Mouse (Mus musculus) c-Kit-negative CD71-positive TER-119-positive erythroid progenitor cells, embryonic 14.5 days (primary cell): ENCODE measurements around the gene Tnks1bp1.

Experiments
- DNase-seq: peaks from one replicate; pipeline ENCODE4 v3.0.0-alpha.2; 2013; ENCODE audit warnings: low read depth, low spot score

Tnks1bp1 gene

DNA sequence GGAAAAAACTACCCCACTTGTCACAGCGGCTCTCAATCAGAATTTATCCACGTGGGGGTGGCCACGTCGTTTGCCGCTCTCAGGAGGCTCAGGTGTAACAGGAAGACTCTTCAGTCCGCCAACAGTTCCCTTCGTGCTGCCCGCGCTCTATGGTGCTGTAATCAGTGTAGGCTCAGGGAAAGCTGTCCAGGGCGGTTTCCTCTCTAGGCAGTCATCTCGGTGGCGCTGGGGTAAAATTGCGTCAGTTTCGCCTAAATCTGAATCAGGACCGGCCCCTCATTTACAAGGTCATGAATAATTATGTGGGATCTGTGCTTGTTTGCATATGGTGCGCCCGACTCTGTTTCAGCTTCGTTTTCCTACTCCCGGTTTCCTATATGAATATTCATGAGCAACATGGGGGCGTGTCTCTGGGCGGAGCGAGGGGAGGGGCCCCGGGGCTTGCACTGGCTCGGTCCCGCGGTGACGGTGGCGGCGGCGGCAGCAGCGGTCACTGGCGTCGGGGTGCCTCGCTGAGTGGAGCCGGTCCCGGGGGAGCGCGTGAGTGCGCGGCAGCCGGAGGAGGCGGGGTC, at the start of gene Tnks1bp1:
Gene Tnks1bp1 (plus strand): TSS at position 427 of the 572 bp plus-strand sequence.
- DNase-seq: peak; percentile 78

GRCm38 (mm10) chr2:84999486-85000181, 48.2 kb upstream of the Tnks1bp1 start:
- DNase-seq: no peak

- DNase-seq: no peak
These were observed 46.3 kb upstream of the Tnks1bp1 start for GRCm38 (mm10) chr2:85001497-85001896.

DNA sequence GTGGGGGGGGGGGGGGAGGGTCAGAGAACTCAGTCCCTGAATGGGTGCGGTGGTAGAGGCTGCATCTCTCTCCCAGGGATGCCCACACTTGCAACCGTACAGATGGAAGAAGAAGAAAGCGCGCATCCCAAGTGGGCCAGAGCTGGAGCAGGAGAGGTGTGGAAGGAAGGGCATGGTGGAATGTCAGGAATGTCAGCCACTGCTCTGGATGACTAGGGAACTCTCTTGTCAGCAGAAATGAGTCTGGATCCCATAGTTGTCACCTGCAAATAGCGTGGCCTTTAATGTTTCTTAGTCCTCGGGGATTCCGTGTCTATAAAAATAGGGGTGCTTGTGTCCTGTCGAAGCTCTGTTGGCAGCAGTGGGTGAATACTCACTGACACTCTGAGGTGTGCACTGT, 45.2 kb upstream of the Tnks1bp1 start:
- DNase-seq: no peak

DNA sequence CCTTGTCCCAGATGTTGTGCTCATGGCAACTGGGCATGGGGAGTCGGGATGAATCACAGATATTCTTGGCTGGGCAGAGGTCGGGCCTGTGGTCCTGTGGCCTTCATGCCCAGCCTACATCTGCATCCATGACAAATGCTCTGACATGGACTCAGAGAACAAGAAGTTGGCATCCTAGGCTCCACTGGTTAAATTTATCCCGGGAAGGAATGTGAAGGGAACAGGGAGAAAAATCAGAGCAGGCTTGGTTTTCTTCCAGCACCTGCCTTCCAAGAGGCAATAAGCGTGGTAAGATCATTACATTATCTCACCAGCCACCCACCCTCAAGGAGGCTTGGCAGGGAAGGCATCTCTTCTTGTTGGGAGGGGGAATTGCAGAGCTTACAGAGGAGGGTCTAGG, 43.5 kb upstream of the Tnks1bp1 start:
- no peak for DNase-seq

DNA sequence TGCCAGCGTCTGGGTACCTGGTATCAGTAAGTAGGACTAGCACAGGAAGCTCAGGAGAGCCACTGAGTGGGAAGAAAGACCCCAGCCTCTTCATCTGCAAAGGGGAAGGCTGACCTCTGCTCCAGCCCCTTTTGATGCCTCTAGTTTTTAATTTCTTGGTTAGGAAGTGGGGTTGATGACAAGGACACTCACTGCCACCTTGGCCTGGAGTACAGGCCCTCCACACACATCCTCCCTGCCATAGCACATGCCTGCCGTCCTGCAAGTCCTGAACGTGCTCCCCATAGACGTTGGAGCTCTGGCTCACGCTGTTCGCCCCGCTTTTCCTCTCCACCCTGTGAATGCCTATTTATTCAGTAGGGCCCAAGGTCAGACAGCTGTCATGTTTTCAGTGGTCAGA, 41.2 kb upstream of the Tnks1bp1 start:
- DNase-seq: no peak

DNA sequence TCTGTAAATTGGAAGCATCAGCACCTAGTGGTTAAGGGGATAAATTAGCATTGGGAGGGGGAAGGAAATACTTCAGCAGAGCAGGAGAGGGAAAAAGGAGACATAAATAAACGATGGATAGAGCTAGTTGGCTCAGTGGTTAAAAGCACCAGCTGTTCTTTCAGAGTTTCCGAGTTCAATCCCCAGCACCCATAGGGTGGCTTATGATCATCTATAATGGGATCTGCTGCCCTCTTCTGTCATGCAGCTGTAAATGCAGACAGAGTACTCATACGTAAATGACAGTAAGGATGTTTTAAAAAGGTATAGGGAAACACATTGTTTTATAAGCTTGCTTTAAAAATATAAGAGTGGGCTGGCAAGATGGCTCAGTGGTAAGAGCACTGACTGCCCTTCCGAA, 40.1 kb upstream of the Tnks1bp1 start:
- DNase-seq: peak; percentile 43

DNA sequence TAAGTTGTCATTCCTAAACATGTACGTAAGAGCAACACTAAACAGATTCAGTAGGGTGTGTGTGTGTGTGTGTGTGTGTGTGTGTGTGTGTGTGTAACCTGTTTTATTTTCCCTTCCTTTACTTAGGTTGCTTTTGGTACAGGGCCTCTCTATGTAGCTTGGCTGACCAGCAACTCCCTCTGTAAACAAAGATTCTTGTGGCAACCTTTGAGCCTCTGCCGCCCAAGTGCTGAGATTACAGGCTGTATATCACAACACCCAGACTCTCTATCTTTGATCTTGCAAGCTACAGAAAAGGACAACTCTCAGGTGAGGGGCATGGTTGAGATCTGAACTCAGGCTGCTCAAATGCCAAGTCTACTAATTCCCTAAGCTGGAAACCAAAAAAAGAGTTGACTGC, 38.6 kb upstream of the Tnks1bp1 start:
- no peak for DNase-seq

DNA sequence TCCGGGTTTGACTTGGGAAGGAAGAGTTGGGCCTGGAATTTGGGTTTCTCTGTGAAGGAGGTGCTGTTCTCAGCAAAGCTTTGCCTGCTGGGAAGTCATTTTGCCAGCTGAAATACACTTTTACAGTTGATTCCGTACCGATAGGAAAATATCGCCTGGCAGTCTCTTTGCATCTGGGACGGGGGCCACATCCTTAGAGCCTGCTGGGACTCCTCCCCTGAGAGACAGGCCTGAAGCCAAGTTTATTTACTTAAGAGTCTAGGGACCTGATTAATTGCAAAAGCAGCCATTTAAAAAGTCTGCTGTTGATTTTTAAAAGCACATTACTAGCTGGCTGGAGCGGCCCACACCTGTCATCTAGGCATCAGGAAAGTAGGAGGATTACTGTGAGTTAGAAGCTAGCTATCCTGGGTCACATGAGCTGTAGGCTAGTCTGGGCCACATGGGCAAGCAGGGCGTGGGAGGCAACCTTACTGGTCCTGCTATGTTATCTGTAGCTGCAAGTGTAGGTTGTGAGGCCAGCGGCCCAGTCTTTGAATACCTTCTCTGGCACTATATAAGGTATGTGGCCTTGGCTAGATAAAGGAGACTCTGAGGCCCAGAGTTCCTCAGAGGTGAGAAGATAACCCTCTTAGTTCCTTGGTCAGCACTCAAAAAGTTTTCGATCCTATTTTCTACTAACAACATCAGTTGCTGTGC, 35.8 kb upstream of the Tnks1bp1 start:
- peak; percentile 77 for DNase-seq

DNA sequence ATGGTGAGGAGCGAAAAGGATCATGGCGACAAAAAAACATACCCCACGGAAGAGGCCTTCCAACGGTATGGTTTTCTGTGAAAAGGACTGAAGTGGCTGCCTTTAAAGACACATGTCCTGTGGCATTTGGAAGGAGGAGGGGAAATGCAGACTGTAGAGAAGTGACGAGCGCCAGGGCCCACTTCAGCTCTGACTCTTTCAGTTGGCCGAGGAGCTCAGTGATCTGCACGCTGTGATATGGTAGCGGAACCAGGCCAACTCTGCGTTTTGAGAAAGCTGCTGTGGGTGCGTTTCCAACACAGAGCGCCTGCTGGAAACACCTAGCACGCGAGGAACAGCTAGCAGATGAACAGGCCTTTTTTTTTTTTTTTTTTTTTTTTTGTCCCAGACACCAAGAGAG, 35.1 kb upstream of the Tnks1bp1 start:
- DNase-seq: no peak

DNA sequence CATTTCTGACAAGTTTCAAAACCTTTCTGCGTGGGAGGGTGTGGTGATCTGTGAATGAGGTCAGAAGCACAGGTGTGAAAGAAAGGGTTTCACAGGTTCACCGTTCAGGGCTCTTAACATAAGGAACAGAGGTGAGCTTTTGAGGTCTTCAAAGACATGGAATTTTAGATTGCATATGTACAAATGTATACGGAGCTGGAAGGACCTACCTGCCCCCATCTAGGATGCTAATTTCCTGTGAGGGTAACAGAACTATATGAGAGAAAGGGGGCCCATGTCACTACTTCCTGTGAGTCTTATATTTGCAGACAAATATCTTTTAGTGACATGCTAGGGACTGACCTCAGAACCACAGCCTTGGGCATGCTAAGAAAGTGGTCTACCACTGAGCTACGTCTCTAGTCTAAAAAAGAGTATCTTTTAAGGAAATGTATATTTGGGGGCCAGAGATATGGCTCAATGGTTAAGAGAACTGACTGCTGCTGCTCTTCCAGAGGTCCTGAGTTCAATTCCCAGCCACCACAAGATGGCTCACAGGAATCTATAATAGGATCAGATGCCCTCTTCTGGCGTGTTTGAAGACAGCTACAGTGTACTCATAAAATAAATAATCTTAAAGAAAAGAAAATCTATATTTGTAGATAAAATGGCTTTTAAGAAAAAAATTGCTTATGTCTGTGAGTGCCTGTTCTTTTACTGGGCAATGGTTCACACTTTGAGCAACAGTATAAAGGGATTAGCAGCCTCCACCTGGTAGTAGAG, 33.8 kb upstream of the Tnks1bp1 start:
- no peak for DNase-seq

- no peak for DNase-seq
These were observed 33.2 kb upstream of the Tnks1bp1 start for GRCm38 (mm10) chr2:85014588-85014982.

DNA sequence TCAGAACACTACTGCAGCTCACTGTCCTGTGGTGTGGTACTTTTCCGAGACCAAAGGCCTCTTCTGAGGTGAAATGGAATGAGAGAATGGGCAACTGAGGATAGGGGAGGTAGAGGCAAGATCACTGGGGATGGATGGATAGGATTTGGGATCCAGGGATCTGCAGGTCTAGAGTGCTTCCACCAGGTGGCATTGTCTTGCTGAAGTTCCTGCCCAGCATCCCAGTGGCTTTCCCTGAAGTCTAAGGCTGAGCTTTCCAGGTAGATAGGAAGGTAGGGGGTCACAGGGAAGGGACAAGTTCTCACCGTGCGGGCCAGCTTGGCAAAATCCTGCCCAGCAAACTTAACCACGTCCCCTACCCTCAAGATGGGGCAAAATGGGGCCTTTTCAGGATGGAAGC, 25.8 kb upstream of the Tnks1bp1 start:
- no peak for DNase-seq

DNA sequence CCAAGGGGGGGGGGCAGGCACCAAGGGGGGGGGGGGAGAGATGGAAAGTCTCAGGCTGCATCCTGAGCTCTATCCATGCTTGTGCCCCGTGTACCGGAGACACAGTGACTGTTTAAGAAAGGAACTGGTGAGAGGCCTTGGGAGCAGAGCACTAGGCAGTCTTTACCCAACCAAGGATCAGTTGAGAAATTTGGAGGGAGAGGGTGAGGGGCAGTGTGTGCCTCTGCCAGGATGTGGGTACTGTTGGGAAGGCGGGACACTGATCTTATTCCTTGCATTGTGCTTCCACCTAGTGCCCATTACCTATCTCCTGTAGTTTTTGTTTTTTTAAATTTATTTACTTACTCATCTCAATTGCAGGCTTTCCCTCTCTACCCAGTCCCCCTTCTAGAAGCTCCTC, 21.6 kb upstream of the Tnks1bp1 start:
- no peak for DNase-seq

GRCm38 (mm10) chr2:85027281-85027680, 20.5 kb upstream of the Tnks1bp1 start:
- DNase-seq: no peak

GRCm38 (mm10) chr2:85029897-85030296, 17.9 kb upstream of the Tnks1bp1 start:
- DNase-seq: no peak

- DNase-seq: no peak
These were observed 16.8 kb upstream of the Tnks1bp1 start for GRCm38 (mm10) chr2:85030989-85031388.

- no peak for DNase-seq
These were observed 14.7 kb upstream of the Tnks1bp1 start for GRCm38 (mm10) chr2:85033121-85033520.

DNA sequence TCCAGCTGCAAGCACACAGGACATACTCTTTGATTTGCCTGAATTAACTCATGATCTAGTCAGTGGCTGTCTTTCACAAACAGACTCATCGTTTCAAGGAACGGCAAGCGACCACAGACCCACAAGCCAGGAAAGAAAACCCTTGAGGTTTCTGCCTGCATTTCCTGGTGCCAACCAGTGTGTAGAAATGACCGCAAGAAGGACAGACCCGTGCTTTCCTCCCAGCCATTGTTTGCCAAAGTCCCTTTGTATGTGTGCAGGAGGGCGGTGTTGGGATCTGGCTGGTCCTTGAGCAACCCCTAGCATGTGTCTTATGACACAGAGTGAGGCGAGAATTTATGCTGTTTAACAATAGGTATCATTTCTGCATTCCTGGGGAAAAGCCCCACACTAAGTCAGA, 13.7 kb upstream of the Tnks1bp1 start:
- DNase-seq: no peak

DNA sequence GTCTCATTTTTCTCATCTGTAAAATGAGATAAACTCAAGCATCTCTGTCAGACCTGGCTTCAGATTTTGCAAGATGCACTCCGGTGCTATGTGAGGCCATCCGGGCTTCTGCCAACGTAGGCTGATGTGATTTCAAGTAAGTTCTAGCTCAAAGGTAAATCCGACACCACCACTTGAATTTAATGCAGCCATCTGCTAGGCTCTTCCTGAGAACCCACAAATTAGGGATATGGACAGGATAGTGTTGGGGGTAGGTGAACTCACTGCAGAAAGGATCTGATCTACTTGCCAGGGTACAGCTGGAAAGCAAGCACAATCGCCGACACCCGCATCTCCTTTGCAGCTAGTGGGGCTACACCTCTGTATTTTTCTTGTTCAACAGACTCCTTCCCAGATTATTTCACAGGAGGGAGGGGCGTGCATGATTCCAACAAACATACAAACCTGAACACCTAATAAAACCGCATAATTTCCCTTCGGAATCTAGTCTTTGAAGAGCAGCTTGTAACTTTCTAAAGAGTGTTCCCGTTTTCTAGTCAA, 11.2 kb upstream of the Tnks1bp1 start:
- no peak for DNase-seq

- peak; percentile 85 for DNase-seq
These were observed 10.5 kb upstream of the Tnks1bp1 start, which contains the start of the genes Ssrp1 and P2rx3 for GRCm38 (mm10) chr2:85037047-85038026. Ssrp1 (plus strand) TSS chr2:85037234. P2rx3 (minus strand) TSS chr2:85037462.
